Mouse (Mus musculus): Measurements from ENCODE around the gene Wdr77.
A peak's percentile ranks its signal among the peaks of the same experiment; 100 is the strongest.
"Not testable (repeated sequence)": the region's sequence is repeated elsewhere in the genome, so short reads cannot be mapped to it uniquely, and the experiment has no call there.

Gene Wdr77

DNA sequence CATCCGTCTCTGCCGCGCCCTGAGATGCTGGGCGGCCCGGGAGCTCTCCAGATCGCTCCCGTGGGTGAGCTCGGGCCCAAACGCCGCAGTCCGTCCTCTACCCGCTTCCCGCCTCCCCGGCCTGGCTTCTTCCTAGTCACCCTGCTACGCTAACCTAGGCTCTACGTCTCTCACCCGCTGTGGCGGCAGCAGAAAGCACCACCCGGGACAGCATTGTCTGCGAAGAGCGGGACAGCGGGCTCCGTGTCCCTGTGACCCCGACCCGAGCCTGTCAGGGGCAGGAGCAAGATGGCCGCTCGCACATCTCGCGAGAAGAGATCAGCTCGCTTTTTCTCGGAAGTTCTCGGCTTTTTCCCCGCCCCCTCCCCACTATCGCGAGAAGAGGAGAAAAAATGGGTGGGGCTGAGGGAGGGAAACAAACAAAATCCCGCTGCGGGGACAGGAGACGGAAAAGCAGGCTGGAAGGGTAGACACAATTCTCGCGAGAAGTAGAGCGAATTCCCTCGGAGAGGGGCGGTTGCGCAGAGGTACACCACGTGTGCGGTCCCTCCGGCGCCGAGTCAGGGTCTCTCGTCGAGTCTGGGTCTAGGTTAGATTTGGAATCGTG is at the start of gene Wdr77:
Wdr77 (plus strand) TSS at position 396 of the 607 bp plus-strand sequence.
- DNase-seq (ENCODE audit: low spot score): peak; percentile 100

DNA sequence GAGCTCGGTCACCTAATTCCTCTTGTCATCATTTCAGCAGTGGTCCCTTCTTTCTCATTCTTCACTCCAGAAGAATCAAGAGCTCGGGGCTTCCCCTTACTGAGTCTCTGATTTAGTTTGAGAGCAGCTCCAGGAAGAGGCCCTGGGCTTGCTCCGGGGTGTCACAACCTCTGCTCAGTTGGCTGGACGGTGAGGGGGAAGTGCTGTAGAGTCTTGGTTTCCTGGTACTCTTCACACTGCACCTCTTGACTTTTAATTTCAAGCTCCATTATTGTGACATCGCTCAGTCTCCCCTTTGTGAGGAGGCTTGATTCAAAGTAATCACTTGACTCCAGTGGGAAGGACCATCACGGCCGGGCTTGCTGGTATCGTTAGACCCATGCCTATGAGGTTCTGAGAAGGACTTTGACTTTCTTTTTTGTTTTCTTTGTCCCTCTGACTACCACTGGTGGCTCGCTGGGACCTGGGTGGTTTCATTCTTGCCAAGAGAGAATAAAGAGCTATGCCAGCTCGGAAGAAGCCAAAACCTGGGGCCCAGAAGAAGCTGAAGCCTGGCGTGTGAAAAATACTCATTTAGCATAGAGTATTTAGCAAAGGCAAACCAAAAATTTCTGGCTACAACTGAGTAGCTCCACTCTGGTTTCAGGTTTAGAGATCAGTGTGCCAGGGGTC is 48.5 kb upstream of the Wdr77 start:
- DNase-seq (ENCODE audit: low spot score): no peak

DNA sequence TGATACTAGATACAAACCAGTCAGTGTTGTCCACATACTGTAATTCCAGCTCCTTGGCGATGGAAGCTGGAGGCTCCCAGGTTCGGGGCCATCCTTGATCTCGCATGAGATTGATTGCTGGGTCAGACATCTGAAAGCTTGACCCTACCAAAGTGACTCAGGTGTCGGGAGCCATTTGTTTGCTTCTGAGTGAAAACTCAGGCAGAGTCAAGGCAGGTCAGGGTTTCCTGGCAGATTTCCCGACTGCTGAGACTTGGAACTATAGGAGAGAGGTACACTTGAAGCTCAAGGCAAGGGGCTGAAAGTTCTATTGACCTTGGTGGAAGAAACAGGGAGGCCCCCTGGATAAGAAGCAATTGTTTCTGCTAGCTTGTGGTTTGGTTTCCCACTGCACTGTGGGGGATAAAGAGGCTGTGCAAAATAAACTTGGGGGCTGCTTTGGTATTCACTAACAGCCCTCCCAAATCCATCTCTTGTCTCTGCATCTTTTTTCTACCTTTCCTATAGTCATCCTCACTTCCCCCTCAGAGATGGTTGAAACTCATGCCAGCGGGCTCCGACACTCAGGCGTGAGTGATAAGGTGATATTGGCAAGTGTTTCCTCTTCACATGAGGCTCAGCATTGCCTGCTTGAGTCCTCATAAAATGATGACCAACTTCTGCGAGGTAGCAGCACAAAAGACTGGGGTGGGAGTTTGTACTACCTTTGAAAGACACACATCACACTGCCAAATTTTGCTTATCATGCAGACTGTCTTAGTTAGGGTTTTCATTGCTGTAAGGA is 46.9 kb upstream of the Wdr77 start:
- no peak for DNase-seq (ENCODE audit: low spot score)

DNA sequence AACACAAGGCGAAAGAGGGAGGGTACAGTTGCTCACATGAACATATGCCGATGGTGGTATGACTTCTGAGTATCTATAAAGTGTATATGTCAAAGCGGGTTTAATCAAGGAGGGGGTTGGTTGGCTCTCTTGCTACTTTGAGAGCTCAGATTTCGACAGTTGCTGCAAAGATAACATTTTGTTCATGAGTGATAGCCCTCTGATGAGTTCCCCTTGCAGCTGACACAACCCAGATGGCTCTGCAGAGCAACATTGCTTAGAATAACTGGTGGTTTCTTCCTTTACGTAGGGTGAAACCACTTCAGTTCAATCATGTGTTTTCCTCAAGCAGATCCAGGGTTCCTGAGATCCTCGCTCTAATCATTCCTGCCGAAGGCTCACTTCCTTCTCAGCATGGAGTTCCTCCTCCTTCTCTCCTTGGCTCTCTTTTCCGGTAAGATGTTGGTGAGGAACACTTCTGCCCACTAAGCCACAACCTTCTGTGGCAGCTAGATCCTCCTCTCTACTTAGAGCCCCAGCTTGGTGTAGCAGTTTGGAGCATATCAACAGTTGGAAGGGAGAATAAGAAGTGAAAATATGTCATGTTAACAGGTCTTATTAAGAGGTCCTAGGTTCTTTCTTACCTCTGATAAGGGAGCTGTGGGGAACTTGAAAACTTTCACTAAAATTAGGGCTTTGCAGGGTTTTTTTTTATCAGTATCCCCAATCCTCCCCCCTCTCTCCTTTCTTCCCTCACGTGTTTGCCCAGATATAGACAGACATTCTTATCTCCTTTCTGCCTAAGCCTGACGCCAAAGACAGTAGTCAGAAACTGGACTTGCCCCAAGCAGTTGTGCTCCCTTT is 45.1 kb upstream of the Wdr77 start:
- no peak for DNase-seq (ENCODE audit: low spot score)

DNA sequence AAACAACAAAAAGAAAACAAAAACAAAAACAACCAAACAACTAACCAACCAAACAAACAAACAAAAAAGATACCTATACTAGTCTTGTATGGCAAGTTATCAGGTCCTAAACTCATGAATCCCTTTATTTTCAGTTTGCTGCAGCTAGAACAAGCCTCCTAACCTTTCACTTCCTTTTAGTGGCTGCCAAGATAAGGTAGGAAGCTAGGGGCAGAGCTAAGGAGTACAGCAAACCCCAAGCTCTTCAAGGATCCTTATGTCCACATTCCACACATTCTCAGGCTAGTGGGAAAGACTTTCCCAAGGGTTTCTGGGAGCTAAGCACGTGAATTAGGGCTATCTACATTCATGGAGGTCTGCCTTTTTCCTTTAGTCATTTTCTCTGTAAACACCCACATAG is 43.9 kb upstream of the Wdr77 start:
- no peak for DNase-seq (ENCODE audit: low spot score)

DNA sequence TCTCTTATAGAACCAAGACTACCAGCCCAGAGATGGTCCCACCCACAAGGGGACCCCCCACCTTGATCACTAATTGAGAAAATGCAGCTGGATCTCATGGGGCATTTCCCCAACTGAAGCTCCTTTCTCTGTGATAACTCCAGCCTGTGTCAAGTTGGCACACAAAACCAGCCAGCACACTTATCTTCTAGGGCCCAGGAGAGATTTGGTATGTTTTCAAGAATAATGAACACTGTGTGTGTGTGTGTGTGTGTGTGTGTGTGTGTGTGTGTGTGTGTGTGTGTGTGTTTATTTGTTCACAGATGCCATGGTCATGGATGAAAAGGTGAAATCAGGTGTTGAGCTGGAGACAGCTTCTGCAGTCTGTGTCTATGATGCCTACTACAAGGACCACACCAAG is 42.7 kb upstream of the Wdr77 start:
- DNase-seq (ENCODE audit: low spot score): not testable (repeated sequence)

DNA sequence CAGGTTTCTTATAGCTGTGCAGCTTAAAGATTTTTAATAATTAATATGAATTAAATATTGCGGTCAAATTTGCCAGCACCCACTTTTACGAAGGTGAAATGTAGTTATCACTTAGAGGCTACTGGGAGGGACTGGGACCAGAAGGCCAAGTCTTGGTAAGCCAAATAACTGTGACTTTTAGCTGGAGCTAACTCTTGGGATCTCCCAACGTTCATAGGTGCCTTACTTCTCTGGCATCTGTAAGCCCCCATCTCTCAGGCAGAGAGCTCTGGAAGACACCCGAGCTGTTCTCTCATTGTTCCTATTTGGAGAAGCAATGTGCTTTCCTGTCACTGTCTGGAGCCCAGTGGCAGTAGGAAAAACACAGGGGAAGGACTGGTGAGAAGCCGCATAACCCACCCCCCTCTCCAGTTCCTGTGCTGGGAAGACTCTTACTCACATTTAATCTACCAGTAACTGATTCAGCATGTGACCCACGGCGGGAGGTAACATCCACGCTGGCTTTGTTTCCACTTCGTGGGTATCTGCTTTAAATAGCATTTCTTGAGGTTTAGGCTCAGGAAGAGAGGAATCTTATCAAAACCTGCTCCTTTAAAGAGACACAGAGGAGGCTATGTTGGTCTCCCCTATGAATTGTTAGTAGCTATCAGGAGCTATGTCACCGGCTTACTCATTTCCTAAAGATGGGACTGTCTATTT is 41.4 kb upstream of the Wdr77 start:
- DNase-seq (ENCODE audit: low spot score): peak; percentile 26

DNA sequence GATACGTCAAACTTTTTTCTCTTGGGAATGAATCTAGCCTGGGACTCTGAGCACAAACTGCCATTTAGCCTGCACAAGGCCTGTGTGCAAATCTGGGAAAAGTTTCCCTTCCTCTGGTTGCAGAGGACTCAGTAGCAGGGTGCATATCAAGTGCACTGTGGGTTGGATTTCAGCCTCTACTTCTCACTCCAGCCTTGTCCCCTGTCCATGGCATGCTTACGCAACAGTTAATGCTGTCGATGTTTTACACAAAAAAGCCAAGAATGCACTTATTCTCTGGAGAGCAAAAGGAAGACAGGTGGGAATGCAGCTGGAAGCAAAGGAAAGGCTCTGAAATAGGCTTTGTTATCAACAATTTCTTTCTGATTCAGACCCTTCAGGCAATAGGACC is 40.8 kb upstream of the Wdr77 start:
- no peak for DNase-seq (ENCODE audit: low spot score)

DNA sequence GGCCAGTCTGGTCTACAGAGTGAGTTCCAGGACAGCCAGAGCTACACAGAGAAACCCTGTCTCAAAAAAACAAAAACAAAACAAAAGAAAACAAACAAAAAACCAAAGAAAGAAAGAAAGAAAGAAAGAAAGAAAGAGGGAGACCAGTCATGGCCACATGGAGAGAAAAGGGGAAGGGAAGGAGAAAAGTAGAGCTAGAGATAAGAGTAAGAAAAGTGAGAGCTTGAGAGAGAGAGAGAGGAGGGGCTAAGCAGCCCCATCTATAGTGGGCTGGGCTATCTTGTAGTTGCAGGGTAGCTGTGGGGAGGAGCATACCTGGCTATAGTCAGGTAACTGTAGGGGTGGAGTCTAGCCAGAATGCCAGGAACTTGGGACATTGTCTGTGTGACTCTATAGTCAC is 38.4 kb upstream of the Wdr77 start:
- not testable (repeated sequence) for DNase-seq (ENCODE audit: low spot score)

DNA sequence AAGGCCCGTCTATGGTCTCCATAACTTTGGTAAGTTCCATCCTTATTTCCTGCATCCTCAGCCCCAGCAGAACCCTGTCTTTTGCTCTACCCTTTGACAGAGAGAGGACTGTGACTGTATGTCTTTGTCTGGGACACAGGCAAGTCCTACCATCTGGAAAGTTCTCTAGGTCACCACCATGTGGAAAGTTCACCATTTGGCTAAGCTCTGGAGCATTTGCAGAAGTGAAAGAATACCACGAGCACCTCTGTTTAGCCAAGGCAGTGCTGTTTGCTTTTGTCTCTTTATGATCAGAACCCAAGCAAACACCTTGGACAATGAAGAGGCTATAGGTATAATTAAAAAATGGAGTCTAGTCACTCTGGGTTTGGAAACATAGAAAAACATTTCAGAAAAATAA is 37.2 kb upstream of the Wdr77 start:
- DNase-seq (ENCODE audit: low spot score): no peak

DNA sequence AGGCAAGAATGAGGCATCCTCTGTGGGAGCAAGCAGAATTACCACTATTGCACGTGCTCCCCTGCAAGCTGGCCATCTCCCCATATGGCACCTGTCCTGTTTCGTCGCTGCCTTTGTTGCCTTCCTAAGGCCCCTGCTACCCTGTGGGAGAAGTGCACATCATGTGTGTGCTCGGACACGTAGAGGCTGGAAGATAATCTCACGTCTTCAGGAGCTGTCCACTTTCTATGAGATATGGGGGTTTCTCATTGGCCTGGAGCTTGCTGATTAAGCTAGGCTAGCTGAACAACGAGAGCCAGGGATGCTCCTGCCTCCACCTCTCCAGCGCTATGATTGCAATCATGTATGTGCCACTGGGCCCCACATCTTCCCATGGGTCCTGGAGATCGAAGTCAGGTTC is 34.6 kb upstream of the Wdr77 start:
- no peak for DNase-seq (ENCODE audit: low spot score)

DNA sequence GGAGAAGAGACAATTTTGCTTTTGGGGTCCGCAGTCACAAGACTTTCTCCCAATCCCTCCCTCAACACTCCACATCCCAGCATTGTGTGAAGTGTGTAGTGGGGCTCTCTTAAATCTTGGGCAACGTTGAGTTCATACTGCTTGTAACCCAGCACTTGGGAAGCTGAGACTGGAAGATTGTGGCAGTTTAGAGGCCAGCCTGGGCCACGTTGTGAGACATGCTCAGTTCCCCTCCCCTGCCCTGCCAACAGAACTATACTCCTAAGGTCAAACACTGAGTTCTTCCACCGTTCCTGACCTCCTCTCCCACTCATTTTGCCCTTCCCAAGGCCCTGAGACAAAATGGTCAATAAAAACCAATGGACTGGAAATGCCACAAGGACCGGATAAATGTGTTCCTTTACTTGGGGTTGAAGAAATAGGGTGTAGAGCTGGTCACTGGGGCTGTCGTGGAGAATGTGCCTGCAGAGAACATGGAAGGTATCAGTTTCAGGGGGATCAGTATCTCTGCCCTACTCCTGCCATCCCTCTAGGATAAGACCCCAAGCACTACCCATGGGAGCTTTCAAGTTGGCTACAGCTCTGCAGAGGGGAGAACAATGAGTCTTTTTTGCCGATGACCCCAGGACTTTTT is 31.5 kb upstream of the Wdr77 start:
- no peak for DNase-seq (ENCODE audit: low spot score)

DNA sequence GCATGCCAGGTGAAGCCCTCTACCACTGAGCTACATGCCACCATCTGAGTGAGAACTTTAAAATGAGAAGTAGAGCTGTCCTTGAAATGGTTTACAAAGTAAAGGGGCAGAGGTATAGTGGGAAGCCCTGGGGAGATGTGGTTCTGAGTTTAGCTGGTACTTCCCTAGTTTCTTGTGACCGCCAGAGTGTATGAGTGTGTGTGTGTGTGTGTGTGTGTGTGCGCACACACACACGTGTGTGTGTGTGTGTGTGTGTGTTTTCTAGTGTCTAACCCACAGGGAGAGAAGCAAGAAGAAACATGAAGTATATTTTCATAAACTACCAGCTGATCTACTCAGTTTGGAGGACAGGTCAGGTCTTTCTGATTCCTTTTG is 31.0 kb upstream of the Wdr77 start:
- no peak for DNase-seq (ENCODE audit: low spot score)

DNA sequence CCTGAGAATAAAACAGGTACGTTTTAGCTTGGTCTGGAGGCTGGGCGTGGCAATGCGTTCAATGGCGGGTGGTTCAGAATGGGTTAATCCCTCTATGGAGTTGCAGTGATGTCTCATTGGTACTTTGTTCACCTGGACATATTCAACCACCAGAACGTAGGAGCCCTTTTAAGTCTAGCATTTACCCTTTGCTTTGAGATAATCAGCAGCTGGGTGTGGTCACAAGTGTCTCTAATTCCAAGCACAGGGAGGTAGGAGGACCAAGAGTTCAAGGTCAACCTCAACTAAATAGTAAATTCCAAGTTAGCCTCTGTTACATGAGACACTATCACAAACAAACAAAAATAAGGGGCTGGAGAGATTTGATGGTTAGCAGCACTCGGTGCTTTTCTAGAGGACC is 30.4 kb upstream of the Wdr77 start:
- DNase-seq (ENCODE audit: low spot score): no peak

DNA sequence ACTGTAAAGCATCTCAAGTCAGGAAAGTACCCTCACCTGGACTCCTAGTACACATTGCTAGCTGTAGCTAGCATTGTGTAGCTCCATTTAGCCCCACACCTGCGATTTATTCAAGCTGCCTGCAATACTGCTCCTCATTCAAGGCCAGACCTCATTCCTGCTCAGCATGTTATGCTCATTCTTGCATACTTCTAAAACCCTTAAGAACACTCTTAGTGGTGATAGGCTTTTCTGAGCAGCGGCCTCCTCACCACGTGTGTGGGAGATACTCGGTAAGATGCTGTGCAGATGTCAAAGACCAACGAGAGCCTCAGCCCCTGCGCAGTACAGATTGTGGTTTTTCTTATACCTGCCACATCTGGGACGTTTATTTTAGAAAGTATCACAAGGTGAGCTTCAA is 29.3 kb upstream of the Wdr77 start:
- no peak for DNase-seq (ENCODE audit: low spot score)

DNA sequence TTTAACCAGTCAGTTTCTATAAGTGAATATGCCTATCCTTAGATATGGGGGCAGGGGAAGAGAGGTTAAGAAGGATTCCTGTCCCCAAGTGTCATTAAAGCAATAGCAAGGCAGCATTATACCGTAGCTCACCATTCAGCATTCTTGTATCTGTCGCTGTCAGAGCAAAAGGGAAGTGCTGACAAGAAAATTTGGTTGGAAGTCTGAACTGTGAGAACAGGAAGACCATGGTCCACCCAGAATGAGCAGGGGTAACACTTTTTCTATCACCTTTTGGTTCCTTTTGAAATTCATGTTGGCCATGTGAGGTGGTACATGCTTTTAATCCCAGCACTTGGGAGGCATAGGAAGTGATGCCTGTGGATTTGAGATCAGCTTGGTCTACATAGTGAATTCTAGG is 28.1 kb upstream of the Wdr77 start:
- no peak for DNase-seq (ENCODE audit: low spot score)

DNA sequence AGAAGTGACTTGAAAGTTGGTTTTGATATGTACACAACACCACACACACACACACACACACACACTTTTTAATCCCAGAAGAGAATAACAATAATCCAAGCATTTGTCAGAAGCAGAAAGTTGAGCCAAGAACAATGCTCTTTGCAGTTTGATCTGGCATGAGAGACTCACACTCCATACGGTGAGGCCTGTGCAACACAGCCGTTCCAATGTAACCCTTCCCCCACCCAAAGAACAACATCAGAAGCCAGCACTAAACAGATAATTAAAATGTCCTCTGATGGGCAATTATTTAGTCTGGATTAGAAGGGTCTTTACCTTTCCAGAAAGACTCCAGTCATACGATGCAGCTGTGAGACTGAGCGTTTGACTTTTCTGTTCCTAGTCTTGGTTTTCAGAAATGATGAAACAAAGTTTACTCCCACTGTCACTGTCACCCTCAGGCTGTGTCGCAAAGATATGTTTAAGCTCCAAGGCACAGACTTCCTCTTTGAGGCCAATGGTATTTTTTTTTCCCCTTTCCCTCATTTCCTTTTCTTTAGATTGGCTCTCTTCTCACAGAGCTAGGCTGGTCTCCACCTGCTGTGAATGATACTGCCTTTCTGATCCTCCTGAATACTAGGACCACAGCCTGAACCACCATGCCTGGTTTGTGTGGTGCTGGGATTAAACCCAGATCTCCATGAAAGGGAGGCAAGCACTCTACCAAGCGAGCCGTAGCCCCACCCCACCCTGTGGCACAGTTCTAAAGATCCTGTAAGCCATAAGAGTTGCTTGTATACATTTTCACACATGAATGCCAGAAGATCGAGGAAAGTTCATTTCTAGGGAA is 26.7 kb upstream of the Wdr77 start, which contains the start of gene I830077J02Rik:
I830077J02Rik (minus strand) TSS at position 425 of the 832 bp plus-strand sequence.
- no peak for DNase-seq (ENCODE audit: low spot score)

DNA sequence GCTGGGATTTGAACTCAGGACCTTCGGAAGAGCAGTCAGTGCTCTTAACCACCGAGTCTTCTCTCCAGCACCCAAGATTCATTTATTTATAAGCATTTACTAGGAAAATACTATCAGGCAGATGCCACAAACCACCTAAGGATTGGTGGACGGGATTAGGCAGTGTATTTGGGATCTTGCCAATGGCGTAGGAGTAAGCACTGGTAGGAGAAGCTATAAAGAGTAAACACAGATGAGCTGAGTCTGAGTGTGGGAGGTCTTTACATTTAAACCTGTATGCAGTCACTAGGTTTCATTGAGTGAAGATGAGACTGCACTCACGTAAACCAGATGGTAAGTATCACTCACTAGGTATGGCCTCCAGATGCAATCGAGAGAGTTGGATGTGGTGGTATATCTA is 25.2 kb upstream of the Wdr77 start:
- no peak for DNase-seq (ENCODE audit: low spot score)

DNA sequence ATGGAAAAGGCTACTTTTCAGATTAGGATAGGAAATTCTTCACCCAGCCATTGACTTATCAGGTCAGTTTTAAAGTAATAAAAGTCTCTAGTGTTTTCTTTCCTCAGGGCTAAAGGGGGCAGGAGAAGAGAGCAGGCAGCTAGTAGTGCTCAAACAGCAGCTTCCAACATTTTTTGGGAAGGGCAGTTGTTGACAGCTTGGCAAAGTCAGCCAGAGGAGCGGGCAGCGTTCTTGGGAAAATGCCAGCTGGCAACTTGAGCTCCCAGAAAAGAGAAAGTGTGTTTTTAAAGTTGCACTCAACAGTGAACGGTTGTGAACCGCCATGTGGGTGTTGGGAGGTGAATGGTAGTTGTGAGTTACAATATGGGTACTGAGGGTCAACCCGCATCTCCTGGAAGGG is 24.1 kb upstream of the Wdr77 start:
- DNase-seq (ENCODE audit: low spot score): no peak

DNA sequence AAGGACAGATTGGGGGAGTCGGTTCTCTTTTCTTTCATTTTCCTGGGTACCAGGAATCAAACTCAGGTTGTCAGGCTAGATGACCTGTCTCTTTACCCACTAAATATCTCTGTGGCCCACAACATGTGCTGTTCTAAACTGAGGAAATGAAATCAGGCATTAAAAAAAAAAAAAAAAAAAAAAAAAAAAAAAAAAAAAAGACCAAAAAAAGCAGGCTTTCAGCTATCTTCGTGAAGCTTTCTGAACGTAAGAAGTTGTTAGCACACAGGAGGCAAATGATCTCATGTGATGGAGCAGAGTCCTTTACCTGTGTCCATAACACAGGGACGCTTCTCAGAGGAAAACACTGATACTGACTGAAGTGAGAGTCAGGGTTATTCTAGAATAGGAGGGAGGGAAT is 23.1 kb upstream of the Wdr77 start:
- DNase-seq (ENCODE audit: low spot score): no peak
